Mouse (Mus musculus): ENCODE results near the gene Clec2d.

Gene Clec2d

DNA sequence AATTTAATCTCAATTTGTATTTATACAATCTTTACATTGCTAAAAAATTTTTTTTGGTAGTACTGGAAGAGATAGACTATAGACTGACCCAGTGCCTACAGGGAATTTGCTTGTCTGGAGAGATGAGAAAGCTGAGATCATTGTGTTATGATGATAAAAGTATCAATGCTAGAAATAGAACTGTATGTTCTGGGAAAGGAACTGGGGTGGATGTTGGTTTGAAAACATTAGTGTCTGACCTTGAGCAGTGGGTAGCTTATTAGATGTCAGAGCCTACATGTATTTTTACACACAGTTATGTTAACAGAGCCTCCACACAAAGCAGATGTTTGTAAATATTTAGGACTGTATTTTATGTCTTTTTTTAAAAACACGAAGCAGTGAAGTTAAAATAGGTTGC is 43.7 kb downstream of the Clec2d start:
- no peak for DNase-seq (ENCODE audit: low read depth, low spot score)

DNA sequence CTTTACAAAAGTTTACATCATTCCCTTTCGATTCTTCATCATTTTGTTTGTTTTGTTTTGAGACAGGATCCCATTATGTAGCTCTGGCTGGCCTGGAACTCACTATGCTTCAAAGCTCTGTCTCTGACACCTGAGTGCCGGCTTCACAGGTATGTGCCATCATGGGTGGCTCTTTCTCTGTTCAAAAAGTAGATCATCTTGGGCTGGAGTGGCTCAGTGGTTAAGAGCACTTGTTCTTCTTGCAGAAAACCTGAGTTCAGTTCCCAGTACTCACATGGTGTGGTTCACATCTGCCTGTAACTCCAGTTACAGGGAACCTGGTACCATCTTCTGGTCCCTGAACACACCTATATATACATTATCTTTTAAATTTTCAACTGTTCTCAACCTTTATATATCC is 44.7 kb downstream of the Clec2d start:
- DNase-seq (ENCODE audit: low read depth, low spot score): no peak

DNA sequence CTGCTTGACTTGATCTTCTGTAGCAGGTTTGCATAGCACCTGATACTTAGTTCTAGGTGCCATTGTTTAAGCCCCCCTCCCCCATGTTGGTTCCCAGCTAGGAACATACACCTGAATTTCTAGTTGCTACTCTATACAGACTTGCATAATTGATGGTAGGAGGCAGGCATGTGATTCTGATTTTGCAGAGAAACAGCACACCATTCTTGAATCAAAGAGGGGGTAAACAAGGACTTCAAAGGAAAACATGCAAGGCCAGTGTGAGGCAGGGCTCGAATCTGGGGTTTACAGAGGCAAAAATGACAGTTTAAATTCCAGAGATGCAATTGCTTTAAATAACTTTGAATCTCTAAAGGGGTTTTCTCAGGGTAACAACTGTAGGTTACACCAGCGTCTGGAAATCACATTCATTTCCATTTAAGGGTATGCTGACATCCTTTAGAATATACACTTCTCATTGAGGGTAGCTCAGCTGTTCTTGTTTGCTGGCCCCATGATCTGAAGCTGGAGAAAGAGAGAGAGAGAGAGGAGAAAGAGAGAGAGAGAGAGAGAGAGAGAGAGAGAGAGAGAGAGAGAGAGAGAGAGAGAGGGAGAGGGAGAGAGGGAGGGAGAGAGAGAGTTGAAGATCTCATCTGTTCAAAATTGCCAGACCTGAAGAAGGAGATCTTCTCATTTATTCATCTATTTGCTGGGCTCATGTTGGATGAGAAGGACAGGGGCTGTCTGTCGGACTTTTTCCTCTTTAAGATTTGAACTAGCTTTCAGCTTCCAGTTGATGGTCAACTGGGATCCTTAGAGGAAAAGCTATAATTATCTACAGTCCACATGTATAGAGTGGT is 48.7 kb downstream of the Clec2d start:
- DNase-seq (ENCODE audit: low read depth, low spot score): peak; percentile 79

DNA sequence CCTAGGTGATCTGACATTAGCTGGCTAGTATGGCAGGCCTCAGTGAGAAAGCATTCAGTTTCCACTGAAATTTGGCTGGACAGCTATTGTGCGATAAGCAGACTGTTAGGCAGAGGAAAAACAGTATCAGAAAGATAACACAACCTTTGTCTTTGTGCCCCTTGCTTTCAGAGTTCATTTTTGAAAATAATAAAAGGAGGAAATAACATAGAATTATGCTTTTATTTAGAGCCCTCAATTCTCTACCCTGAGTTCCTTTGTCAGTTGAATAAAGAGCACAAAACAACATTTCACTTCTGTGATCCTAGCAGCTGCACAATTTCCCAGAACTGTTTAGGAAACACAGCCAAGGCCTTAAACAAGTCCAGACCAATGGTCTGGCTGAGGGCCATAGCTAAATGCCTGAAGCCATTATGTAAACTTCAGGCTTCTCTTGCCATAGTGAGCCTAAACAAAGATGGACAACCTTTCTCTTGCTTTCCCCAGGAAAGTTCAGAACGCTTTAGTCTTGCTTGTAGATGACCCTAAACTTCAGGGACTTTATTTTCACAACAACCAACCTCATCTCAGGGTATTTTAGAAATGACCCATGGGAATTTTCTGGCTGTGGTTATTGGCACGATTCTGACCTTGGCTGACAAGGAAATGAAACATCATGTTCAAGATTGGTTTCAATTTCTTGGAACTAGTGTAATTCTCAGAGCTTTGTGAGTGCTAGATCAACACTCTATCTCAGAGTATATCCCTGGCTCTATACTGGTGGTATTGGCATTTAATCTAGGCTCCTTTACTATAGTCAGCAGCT is 49.6 kb downstream of the Clec2d start:
- DNase-seq (ENCODE audit: low read depth, low spot score): peak; percentile 32

DNA sequence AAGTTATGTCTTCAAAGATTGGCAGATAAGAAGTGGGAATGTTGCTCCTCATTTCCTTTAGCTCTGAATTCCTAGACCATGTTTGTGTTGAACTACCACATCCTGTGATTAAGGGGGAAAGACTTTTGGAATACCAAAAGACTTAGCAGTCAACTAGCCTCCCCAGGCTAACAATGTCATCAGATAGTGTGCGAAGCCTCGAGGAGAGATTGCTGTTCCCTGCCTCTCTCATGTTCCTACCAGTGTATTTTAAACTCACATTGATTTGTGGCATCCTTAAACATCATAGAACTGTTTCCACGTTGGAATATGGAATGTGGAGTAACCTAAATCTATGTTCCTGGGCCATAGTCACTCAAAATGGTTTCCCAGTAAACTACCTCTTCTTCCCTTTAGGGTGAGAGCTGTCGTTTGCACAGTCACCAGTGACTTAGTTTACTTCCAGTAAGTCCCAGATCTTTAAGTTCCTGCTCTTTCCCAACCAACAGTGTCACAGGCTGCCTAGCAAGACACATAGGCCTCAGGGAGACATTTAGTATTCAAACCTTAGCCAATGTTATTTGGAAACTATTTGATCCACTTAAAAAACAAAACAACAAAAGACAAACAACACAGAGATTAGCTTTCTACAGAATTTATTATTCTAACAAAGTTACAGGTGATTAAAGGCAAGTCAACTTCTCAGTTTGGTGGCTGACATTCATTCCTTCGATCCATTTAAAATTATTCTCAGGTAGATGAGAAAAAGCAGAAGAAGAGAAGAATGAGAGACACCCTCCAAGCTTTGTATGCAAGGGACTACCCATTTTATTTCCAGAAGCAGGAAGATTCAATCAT is 51.8 kb downstream of the Clec2d start:
- no peak for DNase-seq (ENCODE audit: low read depth, low spot score)

DNA sequence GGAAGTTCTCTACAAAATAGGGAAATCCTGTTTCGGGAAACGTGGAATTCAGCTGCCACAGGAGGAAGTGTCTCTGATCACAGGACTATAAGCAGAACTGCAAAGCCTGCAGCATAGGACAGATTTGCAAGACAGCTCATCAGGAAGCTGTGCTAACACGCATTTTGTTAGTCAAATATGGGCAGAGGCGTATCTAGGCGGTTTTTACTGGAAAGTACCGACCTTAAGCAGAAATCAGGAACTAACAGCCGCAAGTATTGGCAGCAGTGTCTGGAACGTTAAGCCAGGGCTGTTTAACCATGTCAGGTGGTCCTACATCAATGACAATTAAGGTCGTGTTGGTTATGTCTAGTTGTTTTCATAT is 52.4 kb downstream of the Clec2d start:
- peak; percentile 92 for DNase-seq (ENCODE audit: low read depth, low spot score)

DNA sequence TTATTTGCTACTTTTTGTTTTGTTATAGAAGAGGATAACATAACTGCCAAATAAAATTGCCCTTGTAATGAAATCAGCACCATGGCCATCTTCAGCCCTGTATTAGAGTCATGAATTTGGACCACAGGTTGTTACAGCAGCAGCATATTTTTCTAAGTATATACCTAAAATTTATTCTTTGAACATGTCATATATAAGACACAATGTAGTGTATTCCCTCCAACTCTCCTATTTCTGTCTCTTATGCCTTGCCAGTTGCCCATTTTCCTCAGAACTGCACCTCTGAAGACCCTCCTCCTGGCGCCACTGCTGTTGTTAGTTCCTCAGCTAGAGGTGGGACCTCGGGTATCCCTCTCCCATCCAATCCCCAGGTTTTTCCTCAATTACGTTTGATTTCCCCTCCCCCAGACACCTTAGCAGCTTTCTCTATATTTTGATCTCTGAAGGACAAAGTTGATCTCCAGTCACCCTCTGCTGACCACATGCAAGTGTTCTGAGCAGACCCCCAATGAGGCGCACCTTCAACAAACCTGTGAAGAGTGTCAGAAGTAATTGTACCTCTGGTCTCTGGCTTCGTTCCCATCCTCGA is 53.0 kb downstream of the Clec2d start:
- DNase-seq (ENCODE audit: low read depth, low spot score): peak; percentile 48

DNA sequence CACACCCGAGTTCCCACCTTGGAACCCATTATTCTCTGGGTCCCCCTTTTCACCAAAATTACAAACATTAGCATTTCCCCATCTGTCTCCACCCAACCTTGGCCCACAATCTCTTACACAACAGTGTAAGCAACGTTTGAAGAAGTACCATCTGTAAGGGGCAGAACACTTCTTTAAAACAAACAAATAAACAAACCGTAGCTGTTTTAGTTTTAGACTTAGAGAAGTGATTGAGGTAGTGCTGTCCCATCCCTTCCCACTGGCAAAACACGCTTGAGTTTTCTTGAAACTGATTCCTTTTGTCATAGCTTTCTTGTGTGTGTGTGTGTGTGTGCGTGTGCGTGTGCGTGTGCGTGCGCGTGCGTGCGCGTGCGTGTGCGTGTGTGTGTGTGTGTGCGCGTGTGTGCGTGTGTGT is 53.5 kb downstream of the Clec2d start:
- peak; percentile 69 for DNase-seq (ENCODE audit: low read depth, low spot score)

DNA sequence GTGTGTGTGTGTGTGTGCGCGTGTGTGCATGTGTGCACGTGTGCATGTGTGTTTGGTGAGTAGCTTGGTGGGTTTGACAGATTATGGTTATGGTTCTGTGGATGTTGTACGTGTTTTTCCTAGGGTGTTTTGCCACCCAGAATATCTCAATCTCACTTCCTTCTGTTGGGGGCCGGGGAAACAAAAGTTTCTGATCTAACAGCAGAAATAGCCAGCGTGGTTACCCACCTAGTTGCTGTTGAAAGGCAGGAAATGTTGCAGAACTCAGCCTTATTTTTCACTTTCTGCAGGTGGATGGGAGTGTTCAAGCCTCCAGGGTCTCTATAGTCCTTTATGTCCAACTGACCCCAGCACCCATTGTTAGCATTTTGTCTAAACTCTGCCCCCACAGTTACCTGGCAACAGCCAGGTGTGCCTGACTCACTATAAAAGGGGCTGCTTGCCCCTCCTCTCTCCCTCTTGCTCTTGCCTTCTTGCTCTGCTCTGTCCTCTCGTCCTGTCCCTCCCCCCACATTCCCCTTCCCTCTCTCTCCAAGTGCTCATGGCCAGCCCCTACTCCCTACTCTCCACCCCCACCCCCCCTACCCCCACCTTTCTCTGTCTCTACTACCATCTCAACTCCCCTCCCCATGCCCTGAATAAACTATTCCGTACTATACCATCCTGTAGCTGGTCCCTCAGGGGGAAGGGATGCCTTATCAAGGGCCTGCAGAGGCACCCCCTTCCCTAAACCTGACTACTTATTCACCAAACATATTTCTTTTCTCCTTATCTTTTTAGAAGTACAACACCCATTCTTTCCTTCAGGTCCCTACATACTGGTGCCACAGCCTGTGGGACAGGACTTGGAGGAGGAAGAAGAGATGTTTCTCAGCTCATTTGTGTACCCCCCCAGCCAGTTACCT is 54.3 kb downstream of the Clec2d start:
- peak; percentile 86 for DNase-seq (ENCODE audit: low read depth, low spot score)

DNA sequence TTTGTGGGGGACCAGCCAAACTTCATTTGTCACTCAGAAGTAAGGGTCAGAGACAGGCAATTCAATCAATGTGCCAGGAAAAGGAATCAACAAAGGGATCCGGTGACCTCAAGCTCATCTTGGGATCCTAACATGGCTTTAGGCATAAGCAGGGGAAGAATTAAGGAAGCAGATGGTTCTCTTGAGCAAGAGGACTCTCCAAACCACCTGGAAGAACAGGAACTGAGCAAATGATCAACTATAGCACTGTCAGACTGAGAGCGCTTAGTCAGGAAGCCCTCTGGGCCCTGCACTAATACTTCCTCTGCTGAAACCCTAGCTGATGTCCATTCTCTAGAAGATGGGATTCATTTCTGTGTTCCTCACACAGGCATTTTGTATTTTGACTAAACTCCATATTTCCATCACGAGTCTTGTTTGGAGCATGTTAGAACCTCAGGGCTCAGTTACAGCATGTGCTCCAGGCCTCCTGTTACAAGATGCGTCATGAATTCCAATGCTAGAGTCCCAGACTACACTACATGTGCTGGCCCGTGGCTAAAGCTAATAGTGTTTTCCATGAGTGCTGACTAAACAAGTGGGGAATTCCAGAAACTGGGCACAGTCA is 55.5 kb downstream of the Clec2d start:
- peak; percentile 72 for DNase-seq (ENCODE audit: low read depth, low spot score)

Data from CD4-positive helper T cell, adult 2 months (primary cell).